Mouse (Mus musculus): ENCODE results near the gene Ext2.

Ext2 gene

GRCm38 (mm10) chr2:93723138-93723744 is 99.1 kb downstream of the Ext2 start:
- no peak for DNase-seq

DNA sequence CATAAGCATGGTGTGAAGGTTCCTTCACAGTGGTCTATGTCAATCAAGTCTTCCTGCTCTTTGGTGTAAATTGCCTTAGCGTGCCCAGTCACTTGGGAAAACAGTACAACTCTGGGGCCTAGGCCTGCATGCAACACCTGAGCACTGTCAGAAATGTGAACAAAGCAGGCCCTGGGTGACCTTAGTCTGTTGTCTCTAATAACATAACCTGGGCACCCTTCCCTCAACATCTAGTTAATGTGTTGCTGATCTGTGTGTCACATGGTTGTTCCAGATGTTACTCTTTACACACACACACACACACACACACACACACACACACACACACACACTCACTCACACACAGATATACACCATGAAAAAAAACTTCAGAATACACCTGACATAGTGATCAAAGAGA is 101.4 kb downstream of the Ext2 start:
- DNase-seq, result no peak

GRCm38 (mm10) chr2:93719792-93720675 is 102.3 kb downstream of the Ext2 start:
- no peak for DNase-seq

GRCm38 (mm10) chr2:93713267-93713666 is 109.1 kb downstream of the Ext2 start:
- DNase-seq, result no peak

DNA sequence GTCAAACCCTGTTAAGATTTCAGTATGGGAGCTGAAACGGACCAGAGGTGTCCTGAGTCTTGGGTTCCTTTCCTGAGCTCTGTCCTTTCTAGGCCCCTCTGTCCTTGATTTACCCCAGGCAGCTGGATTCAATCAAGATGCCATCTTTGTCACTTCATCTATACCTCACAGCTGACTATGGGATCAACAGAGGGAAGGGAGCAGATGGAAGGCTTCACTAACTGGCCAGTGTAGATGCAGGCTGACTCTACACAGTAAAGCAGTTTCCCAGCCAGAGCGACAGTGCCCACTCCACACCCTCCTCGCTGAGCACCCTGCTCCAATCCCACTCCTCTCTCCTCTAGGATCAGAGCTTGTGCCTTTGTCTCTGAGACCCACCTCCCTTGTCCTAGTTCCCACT is 110.9 kb downstream of the Ext2 start:
- no peak for DNase-seq

- no peak for DNase-seq
Measured at GRCm38 (mm10) chr2:93709696-93710095, 112.7 kb downstream of the Ext2 start.

DNA sequence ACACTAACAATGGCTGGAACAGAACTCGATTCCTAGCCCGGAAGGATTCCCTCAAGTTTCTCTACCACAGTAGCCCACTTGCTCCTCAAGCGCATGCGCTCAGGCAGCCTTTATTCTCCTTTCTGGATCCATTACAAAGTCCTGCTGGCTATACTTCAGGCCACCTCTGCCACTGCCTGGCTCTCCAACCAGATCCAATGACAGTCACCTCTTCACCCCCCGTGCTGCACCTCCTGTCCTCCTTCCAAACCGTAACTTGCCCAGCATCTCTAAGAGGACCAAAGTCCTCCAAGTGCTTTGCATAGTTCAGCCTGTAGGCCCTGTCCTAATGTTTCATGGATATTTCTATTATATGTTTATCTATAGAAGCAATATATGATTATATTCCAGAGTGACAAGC is 113.1 kb downstream of the Ext2 start:
- DNase-seq, result no peak

DNA sequence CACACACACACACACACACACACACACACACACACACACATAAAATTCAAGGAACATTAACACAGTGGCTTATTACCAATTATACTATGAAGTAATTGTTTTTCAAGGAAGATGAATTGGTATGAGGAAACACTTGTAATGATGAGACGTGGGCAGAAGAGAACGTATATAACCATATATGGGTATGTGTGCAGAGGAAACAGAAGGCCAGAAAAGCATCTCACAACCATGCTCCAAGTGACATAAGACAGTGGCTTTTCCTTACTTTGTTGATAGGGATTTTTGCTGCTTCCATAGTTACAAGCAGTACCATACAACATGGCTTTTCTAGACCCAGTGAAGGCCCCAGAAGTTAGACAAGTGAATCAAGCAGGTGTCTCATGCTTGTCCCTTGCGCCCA is 115.5 kb downstream of the Ext2 start:
- DNase-seq, result no peak

GRCm38 (mm10) chr2:93706407-93706806 is 116.0 kb downstream of the Ext2 start:
- no peak for DNase-seq

DNA sequence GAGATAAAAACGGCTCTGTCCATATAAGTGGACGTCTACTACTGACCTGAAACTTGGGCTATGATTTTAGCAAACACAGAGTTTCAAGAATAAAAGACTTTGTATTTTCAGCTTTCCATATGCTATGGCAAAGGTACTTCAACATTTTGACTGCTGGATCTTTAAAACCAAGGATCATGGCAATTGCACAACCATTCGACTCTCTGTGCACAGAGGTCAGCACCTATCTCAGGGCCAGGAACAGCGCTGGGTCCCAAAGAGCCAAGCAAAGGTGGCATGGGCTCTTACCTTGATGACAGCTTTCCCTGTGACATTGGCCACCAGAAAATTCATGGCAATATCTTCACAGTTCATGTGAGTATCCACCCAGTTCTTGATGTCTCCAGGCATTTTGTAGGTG is 118.2 kb downstream of the Ext2 start:
- no peak for DNase-seq

- DNase-seq, result no peak
Measured at GRCm38 (mm10) chr2:93702936-93703926, 119.1 kb downstream of the Ext2 start.

DNA sequence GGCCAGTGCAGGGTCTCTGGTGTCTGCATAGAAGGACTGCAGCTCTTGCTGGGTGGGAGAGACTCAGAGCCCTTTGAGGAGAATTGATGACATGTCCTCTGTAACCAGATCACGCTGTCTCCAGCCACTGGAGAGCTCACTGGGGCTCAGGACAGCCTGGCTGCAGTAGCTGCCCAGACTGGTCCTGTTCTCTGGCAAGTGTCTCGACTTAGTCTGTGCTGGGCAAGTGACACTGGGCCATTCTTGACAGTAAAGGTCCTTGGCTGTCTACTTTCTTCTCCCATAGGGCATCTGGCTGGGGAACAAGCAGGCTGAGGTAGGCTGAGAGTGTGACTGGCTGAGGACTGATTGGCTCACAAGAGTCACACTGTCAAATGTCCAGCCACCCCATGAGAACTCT is 123.0 kb downstream of the Ext2 start:
- DNase-seq, result no peak

DNA sequence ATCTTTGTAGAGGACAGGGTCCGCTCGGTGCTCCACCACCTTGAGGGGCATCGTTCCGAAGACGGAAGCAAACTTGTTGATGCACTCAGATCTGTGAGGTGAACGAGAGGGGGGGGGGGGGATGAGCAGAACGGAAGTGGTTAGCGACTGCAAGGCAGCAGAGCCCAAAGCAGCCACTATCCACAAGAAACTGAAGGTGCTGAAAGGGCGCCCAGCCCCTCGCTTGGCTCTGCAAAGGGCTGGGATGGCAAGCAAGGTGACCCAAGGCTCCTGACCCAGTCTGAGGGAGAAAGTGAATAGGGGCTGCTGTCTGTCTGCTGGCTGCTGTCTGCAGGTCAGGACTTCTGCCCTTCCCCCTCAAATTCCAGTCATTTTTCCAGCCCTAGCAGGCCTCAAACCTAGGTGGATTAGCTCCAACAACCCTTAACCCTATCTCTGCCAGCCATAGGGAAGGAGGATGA is 126.2 kb downstream of the Ext2 start:
- DNase-seq, result no peak

DNA sequence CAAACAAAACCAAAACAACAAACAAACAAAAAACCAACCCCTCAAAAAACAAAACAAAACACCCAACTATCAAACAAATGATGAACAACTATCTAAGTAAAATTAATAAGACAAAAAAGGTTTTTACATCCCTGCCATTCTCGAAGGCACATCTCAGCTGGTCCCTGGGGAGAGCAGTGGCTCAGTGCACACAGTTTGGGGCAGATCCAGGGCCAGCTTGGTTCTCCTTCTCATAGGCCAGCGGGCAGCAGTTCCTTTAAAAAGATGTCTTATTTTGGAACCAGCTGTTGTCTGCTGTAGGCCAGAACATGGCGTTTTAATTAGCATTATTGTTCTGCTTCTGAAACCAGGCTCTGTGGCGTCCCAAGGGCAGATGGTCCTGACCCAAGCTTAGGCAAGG is 129.3 kb downstream of the Ext2 start:
- DNase-seq, result peak; percentile 26

DNA sequence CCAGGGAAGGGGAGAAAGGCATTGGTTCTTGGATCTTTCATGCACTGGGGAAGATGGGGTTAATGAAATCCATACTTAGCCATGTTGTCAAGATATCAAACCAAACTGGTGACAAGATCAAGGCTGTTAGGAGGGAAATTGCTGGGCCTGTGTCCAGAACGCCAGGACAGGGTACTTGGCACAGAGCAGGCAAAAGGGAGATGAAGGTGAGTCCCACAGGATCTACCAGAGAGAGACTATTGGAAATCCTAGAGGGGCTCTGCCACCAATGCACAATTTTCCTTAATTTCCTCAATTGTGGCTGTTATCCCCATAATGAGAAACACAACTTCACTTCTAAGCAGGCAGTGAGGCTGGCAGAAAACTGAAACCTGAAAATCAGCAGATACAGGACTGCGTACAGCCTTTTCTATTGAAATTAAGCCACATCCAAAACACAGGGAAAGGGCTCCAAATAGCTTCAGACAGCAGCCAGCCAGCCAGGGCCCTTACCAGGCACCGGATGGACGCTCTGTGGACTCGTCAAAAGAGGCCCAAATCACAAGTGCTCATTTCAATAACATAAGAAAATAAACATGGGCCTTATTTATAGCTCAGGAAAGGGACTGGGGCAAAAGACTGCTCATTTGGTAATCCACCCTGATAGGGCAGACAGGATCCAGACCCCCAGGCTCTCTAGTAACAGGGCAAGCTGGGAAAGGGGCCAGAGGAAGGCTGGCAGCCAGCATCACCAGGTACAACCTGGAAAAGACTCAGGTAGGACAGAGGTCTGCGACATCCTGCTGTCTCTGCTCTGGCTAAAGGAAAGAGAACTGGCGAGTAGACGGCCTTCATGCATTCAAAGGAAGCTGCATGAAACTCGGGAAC is 132.1 kb downstream of the Ext2 start:
- DNase-seq, result no peak

GRCm38 (mm10) chr2:93683674-93684073 is 138.7 kb downstream of the Ext2 start:
- peak; percentile 76 for DNase-seq

- no peak for DNase-seq
Measured at GRCm38 (mm10) chr2:93682601-93683202, 139.7 kb downstream of the Ext2 start.

DNA sequence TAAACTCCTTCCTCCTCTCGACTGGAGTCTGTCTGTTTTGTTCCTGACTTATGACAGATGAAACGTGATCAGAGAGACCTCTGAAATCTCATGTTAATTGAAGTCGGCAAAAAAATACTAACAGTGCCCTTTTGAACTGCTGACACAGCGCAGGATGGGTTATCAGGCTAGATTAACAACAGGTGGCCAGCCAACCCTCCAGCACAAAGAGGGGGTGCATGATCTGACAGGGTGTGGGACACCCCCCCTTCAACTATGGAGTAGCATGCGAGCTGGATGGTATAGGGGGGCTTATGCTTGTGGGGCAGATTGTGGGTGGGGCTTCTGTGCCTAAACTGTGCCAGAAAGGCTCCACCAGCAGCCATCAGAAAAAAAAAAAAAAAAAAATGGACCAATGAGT is 141.0 kb downstream of the Ext2 start:
- DNase-seq, result no peak

GRCm38 (mm10) chr2:93677231-93677630 is 145.1 kb downstream of the Ext2 start:
- no peak for DNase-seq

DNA sequence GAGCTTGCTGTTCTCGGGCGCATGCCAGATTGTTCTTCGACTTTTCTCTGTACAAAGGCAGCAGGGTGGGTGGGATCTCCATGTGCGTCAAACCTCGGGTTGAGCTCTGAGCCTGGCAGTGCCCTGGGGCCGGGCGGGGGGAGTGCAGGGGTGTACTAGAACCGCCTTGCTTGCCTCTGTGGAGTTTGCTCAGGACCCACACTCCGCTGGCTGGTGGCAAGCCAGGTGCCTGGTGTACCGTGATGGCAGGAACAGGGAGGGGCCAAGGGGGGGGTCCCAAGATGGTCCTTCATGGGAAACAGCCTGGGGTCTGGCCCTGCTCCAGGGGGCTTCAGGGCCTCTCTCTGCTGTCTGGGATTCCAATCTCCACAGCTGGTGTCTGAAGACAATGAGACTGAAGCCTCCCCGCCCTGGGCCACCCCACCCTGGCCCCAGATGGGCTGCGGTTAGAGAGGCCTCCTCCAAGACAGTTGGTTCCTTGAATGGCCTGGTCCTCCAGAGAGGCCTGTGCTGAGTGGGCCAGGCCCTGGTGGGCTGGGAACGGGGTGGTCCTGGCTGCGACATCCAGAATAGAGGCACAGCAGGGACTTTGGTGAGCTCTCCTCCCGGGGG is 150.7 kb downstream of the Ext2 start:
- DNase-seq, result no peak

DNA sequence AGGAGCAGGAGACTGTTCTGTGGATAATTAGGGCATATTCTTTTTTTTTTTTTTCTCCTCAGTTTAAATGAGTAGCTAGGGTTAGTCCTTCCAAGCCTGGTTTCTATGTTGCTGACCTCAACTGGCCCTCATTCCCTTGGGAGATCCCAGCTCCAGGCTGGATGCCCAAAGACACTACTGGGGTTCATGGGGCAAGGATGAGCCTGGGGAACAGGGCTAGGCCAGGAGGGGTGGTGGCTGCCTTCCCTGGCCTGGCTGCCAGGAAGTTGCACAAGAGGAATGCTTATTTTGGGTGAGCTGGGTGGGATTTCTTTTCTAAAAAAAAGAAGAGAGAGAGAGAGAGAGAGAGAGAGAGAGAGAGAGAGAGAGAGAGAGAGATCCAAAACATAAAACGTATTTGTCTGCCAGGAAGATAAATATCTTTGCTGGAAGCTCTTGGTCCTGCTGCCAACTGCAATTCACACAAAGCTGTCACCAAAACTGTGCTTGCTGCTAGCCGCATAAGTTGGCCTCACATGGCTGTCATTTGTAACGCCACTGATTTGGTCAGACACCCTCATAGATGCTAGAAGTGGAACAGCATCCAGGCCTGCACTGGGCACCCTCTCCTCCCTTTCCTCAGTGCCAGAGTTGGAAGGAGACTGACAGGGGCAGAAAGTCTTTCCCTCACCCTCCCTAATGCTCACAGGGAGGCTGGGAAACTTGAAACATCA is 156.1 kb downstream of the Ext2 start:
- DNase-seq, result no peak

All from retina, postnatal 1 day (tissue).